Mouse (Mus musculus) B cell, adult 2 months (primary cell): ENCODE results near the gene Cep97.
"Not testable (repeated sequence)": the region's sequence is repeated elsewhere in the genome, so short reads cannot be mapped to it uniquely, and the experiment has no call there.

ENCODE experiments used
- DNase-seq, 2 experiments: peaks; one replicate each; pipeline ENCODE4 v3.0.0; 2022

Gene Cep97

GRCm38 (mm10) chr16:55889451-55889850 lies 45.2 kb downstream of the Cep97 start:
- peak in 1 of 2 experiments; percentile 27 for DNase-seq

GRCm38 (mm10) chr16:55888584-55888960 lies 46.1 kb downstream of the Cep97 start:
- no peak for DNase-seq

- DNase-seq: peak; percentile 44 to 47
These were observed 46.7 kb downstream of the Cep97 start for GRCm38 (mm10) chr16:55887814-55888583.

- no peak for DNase-seq
These were observed 50.4 kb downstream of the Cep97 start for GRCm38 (mm10) chr16:55884246-55884645.

GRCm38 (mm10) chr16:55876025-55876424 lies 58.6 kb downstream of the Cep97 start:
- DNase-seq: no peak

- DNase-seq: no peak
These were observed 70.8 kb downstream of the Cep97 start for GRCm38 (mm10) chr16:55863832-55864231.

GRCm38 (mm10) chr16:55863149-55863815 lies 71.4 kb downstream of the Cep97 start:
- peak; percentile 81 to 84 for DNase-seq

- DNase-seq: no peak
These were observed 73.6 kb downstream of the Cep97 start for GRCm38 (mm10) chr16:55861104-55861503.

- not testable (repeated sequence) for DNase-seq
These were observed 75.2 kb downstream of the Cep97 start for GRCm38 (mm10) chr16:55859421-55859820.

GRCm38 (mm10) chr16:55858465-55858864 lies 76.2 kb downstream of the Cep97 start:
- DNase-seq: peak; percentile 86 to 87

GRCm38 (mm10) chr16:55852943-55853727 lies 81.5 kb downstream of the Cep97 start:
- peak; percentile 84 to 87 for DNase-seq

- no peak for DNase-seq
These were observed 82.1 kb downstream of the Cep97 start for GRCm38 (mm10) chr16:55852515-55852914.

GRCm38 (mm10) chr16:55850485-55850884 lies 84.2 kb downstream of the Cep97 start:
- DNase-seq: no peak
